Mouse (Mus musculus): ENCODE data around the gene Ptpn11.

- TF ChIP-seq CTCF (IDR thresholded peaks at IDR 0.05; ENCODE audit: control insufficient read depth, insufficient read depth, insufficient replicate concordance, low read depth, low read length) (no peak), POLR2A (IDR thresholded peaks at IDR 0.05; ENCODE audit: control insufficient read depth, low read depth, low read length) (no peak)
Measured at GRCm38 (mm10) chr5:121115391-121116157, 75.6 kb downstream of the Ptpn11 start.

All from testis, adult 2 months (tissue).